Mouse (Mus musculus): ENCODE results near the gene Tlr7. TPM values are rescaled to one million over a fixed set of nuclear protein-coding genes. Genes with fewer than 3 reads are reported as not detected.

Gene Tlr7
- total and polyA plus RNA-seq, 3 experiments, result 10.2 to 34.2 (median 27.9) TPM

- Histone ChIP-seq H3K36me3 (replicated peaks in 1 of 2; ENCODE audit: control insufficient read depth in 1 of 2, insufficient read depth in 1 of 2, low read length in 1 of 2) (no peaks in the 10 kb centered on the region), H3K27ac (ENCODE audit: insufficient read depth, low read depth) (peak overlapping the region; percentile 31), H3K79me2 (replicated peaks; ENCODE audit: control insufficient read depth, extremely low read depth, insufficient read depth, poor library complexity, severe bottlenecking) (no peaks in the 10 kb centered on the region), H3K9ac (ENCODE audit: insufficient read depth, low read depth) (no peak overlapping the region; the same call in 1 of the 2 replicates), H3K9me3 (replicated peaks; ENCODE audit: low read length) (no peaks in the 10 kb centered on the region), H3K27me3 (replicated peaks) (no peaks in the 10 kb centered on the region), H3K4me1 (ENCODE audit: control insufficient read depth in 1 of 2, insufficient read depth in 2 of 2) (peaks cover 3 to 25% of the 10 kb centered on the region in 2 experiments; a peak in 3 of 4 replicates), H3K4me3 (replicated peaks in 1 of 3; ENCODE audit: low read depth in 2 of 3, low read length in 2 of 3, poor library complexity in 1 of 3) (no peak overlapping the region), H3K4me2 (ENCODE audit: insufficient read depth, low read depth, poor library complexity, severe bottlenecking) (peak overlapping the region; percentile 13; the same call in 1 of the 2 replicates)
- TF ChIP-seq EP300 (IDR thresholded peaks at IDR 0.05; ENCODE audit: low read length) (peak; percentile 90), USF1 (IDR thresholded peaks at IDR 0.05; ENCODE audit: low read depth, low read length) (no peak), MEF2A (IDR thresholded peaks at IDR 0.05; ENCODE audit: borderline replicate concordance, low read depth, low read length) (peak; percentile 95), JUND (conservative IDR thresholded peaks at IDR 0.05; ENCODE audit: low read depth, low read length) (peak; percentile 77), TCF12 (IDR thresholded peaks at IDR 0.05; ENCODE audit: low read depth, low read length) (peak; percentile 73), RCOR1 (conservative IDR thresholded peaks at IDR 0.05; ENCODE audit: low read depth, low read length) (peak; percentile 55; the same call in 1 of the 2 replicates), IRF4 (IDR thresholded peaks at IDR 0.05; ENCODE audit: low read depth, low read length) (peak; percentile 87), MXI1 (IDR thresholded peaks at IDR 0.05; ENCODE audit: low read depth, low read length) (no peak), ETS1 (conservative IDR thresholded peaks at IDR 0.05; ENCODE audit: low read depth, low read length) (peak; percentile 75), USF2 (conservative IDR thresholded peaks at IDR 0.05; ENCODE audit: low read depth, low read length) (no peak), JUN (IDR thresholded peaks at IDR 0.05; ENCODE audit: insufficient read depth, low read depth, low read length) (peak; percentile 55; the same call in 1 of the 2 replicates), POLR2AphosphoS2 (IDR thresholded peaks at IDR 0.05; ENCODE audit: low read depth, low read length) (no peak), CHD2 (IDR thresholded peaks at IDR 0.05; ENCODE audit: low read length) (peak; percentile 41; the same call in 1 of the 2 replicates), BHLHE40 (IDR thresholded peaks at IDR 0.05; ENCODE audit: low read depth, low read length) (peak; percentile 52; the same call in 1 of the 2 replicates)
- in situ Hi-C loops (cut with MboI; ENCODE audit: low pct_ligation_motif_present, low pct_unique_long_range_greater_than_20kb, low sequenced_read_pairs) (no loop called here), dilution Hi-C loops (cut with MboI; ENCODE audit: extremely low pct_ligation_motif_present, extremely low pct_unique_long_range_greater_than_20kb, low sequenced_read_pairs) (no loop called here)
- DNase-seq (ENCODE audit: extremely low read depth), result no peak
Measured at GRCm38 (mm10) chrX:167340190-167340589, 9.8 kb upstream of the Tlr7 start.

- in situ Hi-C loops (cut with MboI; ENCODE audit: low pct_ligation_motif_present, low pct_unique_long_range_greater_than_20kb, low sequenced_read_pairs), result no loop called here
- H3K27me3 ChIP-seq (replicated peaks), result no peaks in the 10 kb centered on the region
- H3K4me1 ChIP-seq (ENCODE audit: control insufficient read depth in 1 of 2, insufficient read depth in 2 of 2), result peaks cover 3 to 41% of the 10 kb centered on the region in 2 experiments; a peak in 3 of 4 replicates
- no peak overlapping the region for H3K9ac ChIP-seq (ENCODE audit: insufficient read depth, low read depth)
- no peaks in the 10 kb centered on the region for H3K9me3 ChIP-seq (replicated peaks; ENCODE audit: low read length)
- no peaks in the 10 kb centered on the region for H3K79me2 ChIP-seq (replicated peaks; ENCODE audit: control insufficient read depth, extremely low read depth, insufficient read depth, poor library complexity, severe bottlenecking)
- no peak for DNase-seq (ENCODE audit: extremely low read depth)
- no peak overlapping the region for H3K4me3 ChIP-seq (replicated peaks in 1 of 3; ENCODE audit: low read depth in 2 of 3, low read length in 2 of 3, poor library complexity in 1 of 3)
- H3K4me2 ChIP-seq (ENCODE audit: insufficient read depth, low read depth, poor library complexity, severe bottlenecking), result no peak overlapping the region
- no peaks in the 10 kb centered on the region for H3K36me3 ChIP-seq (replicated peaks in 1 of 2; ENCODE audit: control insufficient read depth in 1 of 2, insufficient read depth in 1 of 2, low read length in 1 of 2)
- dilution Hi-C loops (cut with MboI; ENCODE audit: extremely low pct_ligation_motif_present, extremely low pct_unique_long_range_greater_than_20kb, low sequenced_read_pairs), result no loop called here
- no peak for TF ChIP-seq UBTF (IDR thresholded peaks at IDR 0.05; ENCODE audit: low read depth, low read length)
- no peak for TF ChIP-seq CTCF (conservative IDR thresholded peaks at IDR 0.05 in 1 of 2, IDR thresholded peaks at IDR 0.05 in 1 of 2; ENCODE audit: low read depth in 2 of 2, low read length in 2 of 2)
- TF ChIP-seq POLR2AphosphoS2 (IDR thresholded peaks at IDR 0.05; ENCODE audit: low read depth, low read length), result no peak
- TF ChIP-seq NRF1 (IDR thresholded peaks at IDR 0.05; ENCODE audit: low read depth, low read length), result no peak
- no peak for TF ChIP-seq ZKSCAN1 (IDR thresholded peaks at IDR 0.05; ENCODE audit: borderline replicate concordance, low read depth, low read length)
- no peak for TF ChIP-seq KAT2A (IDR thresholded peaks at IDR 0.05; ENCODE audit: insufficient replicate concordance, low read length)
- TF ChIP-seq TBP (conservative IDR thresholded peaks at IDR 0.05; ENCODE audit: low read depth, low read length), result no peak
- no peak for TF ChIP-seq IRF4 (IDR thresholded peaks at IDR 0.05; ENCODE audit: low read depth, low read length)
- no peak for TF ChIP-seq ELF1 (IDR thresholded peaks at IDR 0.05; ENCODE audit: low read depth, low read length)
- no peak for TF ChIP-seq MAZ (IDR thresholded peaks at IDR 0.05; ENCODE audit: low read depth, low read length)
- no peak for TF ChIP-seq SIN3A (IDR thresholded peaks at IDR 0.05; ENCODE audit: low read length)
- no peak for TF ChIP-seq TCF12 (IDR thresholded peaks at IDR 0.05; ENCODE audit: low read depth, low read length)
- TF ChIP-seq USF2 (conservative IDR thresholded peaks at IDR 0.05; ENCODE audit: low read depth, low read length), result no peak
- TF ChIP-seq USF1 (IDR thresholded peaks at IDR 0.05; ENCODE audit: low read depth, low read length), result no peak
- TF ChIP-seq JUN (IDR thresholded peaks at IDR 0.05; ENCODE audit: insufficient read depth, low read depth, low read length), result no peak
- TF ChIP-seq POLR2A (IDR thresholded peaks at IDR 0.05; ENCODE audit: low read depth, low read length), result no peak
- no peak for TF ChIP-seq RAD21 (IDR thresholded peaks at IDR 0.05; ENCODE audit: low read depth, low read length)
- no peak overlapping the region for H3K27ac ChIP-seq (ENCODE audit: insufficient read depth, low read depth)
Measured at GRCm38 (mm10) chrX:167337990-167338389, 7.6 kb upstream of the Tlr7 start.
